Mouse (Mus musculus): Measurements from ENCODE around the gene Nedd9.

DNA sequence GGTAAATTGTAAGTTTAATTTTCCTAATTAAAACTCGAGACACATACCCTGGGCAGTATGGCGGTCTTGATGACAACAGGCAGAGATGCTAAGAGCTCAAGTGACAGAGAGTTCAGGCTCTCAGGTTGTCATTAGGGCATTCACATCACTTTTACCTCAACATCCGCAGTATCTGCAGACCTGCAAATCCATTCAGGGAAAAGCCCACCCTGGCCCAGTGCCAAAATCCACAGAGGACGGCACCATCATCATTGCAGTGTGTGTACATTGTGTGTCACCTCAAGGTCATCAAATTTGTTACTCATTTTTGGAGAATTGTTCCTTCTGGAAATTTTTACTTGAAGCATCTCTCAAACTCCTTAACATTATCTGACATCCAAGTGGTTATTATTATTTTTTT is 102.3 kb downstream of the Nedd9 start:
- no peak for TF ChIP-seq ZNF384 (IDR thresholded peaks at IDR 0.05; ENCODE audit: low read depth, low read length)
- TF ChIP-seq USF2 (conservative IDR thresholded peaks at IDR 0.05; ENCODE audit: low read depth, low read length): no peak
- no peak for TF ChIP-seq MYC (IDR thresholded peaks at IDR 0.05; ENCODE audit: low read depth, low read length)
- TF ChIP-seq CTCF (conservative IDR thresholded peaks at IDR 0.05 in 1 of 2, IDR thresholded peaks at IDR 0.05 in 1 of 2; ENCODE audit: low read depth in 2 of 2, low read length in 2 of 2): no peak
- no peak for TF ChIP-seq ZKSCAN1 (IDR thresholded peaks at IDR 0.05; ENCODE audit: borderline replicate concordance, low read depth, low read length)
- TF ChIP-seq POLR2A (IDR thresholded peaks at IDR 0.05; ENCODE audit: low read depth, low read length): no peak
- no peak for TF ChIP-seq EP300 (IDR thresholded peaks at IDR 0.05; ENCODE audit: low read length)
- no peak for TF ChIP-seq RAD21 (IDR thresholded peaks at IDR 0.05; ENCODE audit: low read depth, low read length)
- TF ChIP-seq NELFE (IDR thresholded peaks at IDR 0.05; ENCODE audit: low read depth, low read length): no peak
- no peak for TF ChIP-seq ZMIZ1 (IDR thresholded peaks at IDR 0.05; ENCODE audit: low read depth, low read length)
- no peak for TF ChIP-seq RCOR1 (conservative IDR thresholded peaks at IDR 0.05; ENCODE audit: low read depth, low read length)
- TF ChIP-seq GABPA (IDR thresholded peaks at IDR 0.05; ENCODE audit: insufficient replicate concordance, low read depth, low read length): no peak
